Mouse (Mus musculus): ENCODE data around the gene Rab19.
"Not testable (repeated sequence)": the region's sequence is repeated elsewhere in the genome, so short reads cannot be mapped to it uniquely, and the experiment has no call there.

Gene Rab19

DNA sequence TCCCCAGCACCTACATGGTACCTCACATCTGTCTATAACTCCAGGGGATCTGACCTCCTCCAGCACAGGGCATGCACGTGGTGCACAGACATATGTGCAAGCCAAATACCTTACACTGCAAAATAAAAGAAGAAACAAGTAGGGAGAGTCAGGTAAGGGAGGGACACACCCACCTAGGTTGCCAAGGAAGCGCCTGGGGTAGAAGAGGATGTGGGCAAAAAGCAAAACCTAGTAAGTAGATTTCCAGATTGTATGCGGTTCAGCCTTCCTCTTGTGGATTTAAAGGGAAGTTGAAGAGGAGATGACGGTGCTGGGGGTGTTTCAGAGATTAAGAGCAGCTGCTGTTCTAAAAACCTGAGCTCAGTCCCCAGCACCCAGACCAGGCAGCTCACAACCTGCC is 1.8 kb upstream of the Rab19 start:
- DNase-seq (ENCODE audit: low spot score in 2 of 2): peak in 1 of 2 experiments; percentile 37

DNA sequence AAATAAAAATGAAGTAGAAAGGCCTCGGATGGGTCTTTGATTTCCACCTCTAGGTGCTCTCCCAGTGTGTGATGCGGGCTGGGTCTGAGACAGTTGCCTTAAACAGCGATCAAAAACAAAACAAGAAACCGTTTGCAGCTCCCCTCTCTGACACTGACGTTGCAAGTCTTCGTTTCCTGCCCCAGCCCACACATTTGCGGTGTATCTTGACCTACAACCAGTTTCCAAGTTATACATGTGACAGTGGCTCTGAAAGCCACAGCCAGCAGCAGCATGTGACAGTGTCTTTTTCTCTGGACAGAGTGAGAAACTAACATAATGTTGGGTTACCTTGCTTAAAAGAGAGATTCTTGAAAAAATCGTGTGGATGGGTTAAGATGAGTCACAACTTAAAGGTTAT is 1.2 kb upstream of the Rab19 start:
- peak in 1 of 2 experiments; percentile 39 for DNase-seq (ENCODE audit: low spot score in 2 of 2)

DNA sequence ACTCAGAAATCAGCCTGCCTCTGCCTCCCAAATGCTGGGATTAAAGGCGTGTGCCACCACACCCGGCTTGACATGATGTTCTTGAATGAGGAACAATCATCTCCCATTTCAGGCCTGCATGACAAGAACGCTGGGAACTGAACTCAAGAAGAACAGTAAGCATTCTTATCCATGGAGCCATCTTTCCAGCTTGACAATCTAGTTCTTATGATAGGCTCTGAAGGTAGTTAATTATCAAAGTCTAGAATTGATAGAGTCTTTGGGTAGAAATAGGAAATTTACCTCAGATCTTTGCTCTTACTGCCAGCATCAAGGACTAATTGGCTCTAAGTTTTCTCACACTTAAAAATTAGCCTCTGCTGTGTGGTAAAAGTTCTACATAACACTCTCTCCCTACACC is 699 bp upstream of the Rab19 start:
- DNase-seq (ENCODE audit: low spot score in 2 of 2): no peak

DNA sequence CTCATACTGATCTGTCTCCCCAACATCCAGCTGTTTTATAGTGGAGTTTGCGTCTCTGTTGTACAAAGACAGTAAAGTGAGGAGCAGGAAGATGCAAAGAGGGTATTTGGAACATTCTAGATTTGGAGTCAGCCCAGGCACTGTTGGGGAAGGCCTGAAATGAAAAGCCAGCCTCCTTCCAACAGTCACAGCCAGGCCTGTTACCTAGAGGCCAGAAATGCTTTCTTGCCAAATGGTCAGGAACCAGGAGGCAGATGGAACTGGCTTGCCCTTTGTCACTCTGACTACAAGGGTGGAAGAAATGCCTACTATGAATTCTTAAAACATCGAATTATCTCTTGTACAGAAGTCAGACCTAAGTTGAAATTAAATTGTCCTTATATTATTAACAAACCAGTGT is 9.0 kb downstream of the Rab19 start:
- DNase-seq (ENCODE audit: low spot score in 2 of 2): no peak

DNA sequence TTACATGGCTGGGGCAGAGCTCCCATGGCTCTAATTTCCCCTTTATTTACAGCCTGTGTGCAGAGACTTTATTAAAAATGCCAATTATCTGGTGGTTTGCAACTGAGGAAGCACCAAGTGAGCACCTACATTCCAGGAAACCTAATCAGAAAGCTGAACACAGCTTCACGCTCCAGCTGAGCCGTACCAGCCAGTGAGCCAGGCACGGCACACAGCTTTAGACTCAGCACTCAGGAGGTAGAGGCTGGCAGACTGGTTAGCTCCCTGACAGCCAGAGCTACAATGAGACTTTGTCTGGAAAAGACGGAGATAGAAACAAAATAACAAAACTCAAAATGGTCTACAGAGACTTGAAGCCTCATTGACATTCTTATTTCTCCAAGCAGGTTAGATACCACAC is 14.5 kb downstream of the Rab19 start:
- no peak for DNase-seq (ENCODE audit: low spot score in 2 of 2)

DNA sequence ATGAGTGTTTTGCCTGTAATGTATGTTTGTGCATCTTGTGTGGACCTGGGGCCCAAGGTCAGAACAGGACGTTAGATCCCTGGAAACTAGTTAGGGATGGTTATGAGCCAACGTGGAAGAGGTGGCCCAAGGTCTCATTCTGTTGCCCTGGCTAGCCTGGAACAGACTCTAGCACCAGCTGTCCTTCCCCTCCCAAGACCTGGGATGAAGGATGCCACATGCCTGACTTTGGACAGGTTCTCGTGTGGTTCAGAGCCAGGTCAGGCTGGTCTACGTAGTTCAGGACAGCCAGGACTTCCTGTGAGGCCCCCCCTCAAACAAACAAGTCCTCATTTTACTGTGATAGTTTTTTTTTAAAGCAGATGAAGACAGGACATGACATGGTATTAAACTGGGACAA is 14.9 kb downstream of the Rab19 start:
- DNase-seq (ENCODE audit: low spot score in 2 of 2): no peak

DNA sequence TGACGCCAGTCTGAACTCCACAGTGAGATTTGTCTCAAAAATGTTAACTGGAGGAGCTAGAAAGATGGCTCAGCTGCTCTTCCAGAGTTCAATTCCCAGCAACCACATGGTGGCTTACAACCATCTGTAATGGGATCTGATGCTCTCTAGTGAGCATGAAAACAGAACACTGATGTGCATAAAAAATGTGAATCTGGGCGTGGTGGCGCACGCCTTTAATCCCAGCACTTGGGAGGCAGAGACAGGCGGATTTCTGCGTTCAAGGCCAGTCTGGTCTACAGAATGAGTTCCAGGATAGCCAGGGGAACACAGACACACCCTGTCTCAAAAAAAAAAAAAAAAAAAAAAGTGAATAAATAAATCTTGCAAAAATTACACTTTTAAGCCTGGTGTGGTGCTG is 16.1 kb downstream of the Rab19 start:
- DNase-seq (ENCODE audit: low spot score in 2 of 2): no peak

DNA sequence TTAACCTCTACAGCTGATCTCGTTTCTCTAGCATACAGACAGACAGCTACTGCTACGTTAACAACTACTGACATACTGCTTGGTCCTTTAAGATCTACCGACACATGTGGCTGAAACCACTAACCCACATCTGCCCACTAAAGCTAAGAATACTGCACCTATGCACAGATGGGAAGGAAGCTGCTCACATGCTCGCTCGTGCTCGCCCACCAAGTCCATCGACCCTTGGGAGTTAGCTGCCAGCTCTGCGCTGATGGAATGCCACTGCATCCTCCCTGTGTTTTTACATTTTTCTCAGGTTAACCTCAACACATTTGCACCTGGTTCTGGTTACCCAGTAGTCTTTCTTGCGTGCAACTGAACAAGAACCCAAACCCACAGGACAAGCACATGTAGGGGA is 17.4 kb downstream of the Rab19 start:
- no peak for DNase-seq (ENCODE audit: low spot score in 2 of 2)

DNA sequence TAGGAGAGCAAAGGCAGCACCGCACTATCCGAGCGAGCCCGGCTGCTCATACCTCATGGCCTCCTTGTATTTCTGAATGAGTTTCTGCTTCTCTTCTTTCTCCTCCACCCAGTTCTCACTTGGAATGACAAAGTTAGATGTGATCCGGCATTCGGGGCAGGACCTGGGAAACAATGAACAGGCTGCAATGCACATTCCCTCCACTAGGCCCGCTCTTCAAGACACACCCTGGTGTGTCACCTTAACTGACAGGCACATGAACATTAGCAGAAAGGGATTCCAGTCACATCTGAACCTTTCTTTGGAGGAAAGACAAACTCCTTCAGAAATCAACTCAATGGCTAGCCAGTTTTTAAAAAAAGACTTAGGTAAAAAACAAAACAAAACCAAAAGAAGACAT is 19.4 kb downstream of the Rab19 start:
- DNase-seq (ENCODE audit: low spot score in 2 of 2): peak in 1 of 2 experiments; percentile 42

DNA sequence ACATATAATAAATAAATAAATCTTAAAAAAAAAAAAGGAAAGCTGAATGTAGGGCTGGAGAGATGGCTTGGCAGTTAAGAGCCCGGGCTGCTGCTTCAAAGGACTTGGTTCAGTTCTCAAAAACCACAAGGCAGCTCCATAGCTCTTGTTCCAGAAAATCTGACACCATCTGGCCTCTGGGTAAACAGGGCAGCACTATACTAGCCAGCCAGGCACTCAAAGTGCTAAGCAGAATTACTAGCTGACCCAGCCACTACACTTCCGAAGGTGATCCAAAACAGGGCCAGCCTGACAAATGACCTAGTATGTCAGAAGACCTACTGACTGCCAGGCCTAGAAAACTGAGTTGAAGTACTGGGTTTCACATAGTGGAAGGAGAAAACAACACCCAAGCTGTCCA is 22.2 kb downstream of the Rab19 start:
- DNase-seq (ENCODE audit: low spot score in 2 of 2): no peak

DNA sequence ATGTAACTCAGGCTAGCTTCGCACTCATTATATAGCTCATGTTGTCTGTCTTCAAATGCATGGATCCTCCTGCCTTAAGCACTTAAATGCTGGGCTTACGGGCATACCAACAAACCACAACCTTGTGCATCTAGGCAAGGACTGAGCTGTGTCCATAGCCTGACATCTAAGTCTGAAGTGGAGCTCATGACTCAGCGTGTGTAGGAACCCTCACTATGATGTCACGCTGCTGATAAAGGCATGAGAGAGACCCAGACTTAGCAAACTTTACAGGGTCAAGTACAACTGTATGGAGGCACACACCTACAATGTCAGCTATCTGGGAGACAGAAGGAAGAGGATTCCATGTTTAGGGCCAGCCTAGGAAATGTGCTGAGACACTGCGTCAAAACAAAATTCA is 25.5 kb downstream of the Rab19 start:
- no peak for DNase-seq (ENCODE audit: low spot score in 2 of 2)

DNA sequence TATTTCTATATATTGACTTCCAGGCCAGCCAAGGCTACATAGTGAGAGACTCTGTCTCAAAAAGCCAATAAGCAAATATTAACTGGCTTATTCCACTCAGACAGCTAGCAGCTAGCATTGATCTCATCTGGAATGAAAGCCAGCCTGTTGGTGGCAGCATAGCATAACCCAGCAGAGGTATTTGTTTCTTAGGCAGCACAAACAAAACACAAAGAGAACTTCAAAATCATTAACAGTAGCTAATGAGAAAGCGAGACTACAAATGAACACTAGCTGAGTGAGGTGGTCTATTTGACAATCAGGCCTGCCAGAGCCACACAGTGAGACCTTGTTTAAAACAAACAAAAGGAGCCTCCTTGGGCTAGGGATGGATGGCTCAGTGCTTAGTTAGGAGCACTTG is 33.1 kb downstream of the Rab19 start:
- DNase-seq (ENCODE audit: low spot score in 2 of 2): no peak

DNA sequence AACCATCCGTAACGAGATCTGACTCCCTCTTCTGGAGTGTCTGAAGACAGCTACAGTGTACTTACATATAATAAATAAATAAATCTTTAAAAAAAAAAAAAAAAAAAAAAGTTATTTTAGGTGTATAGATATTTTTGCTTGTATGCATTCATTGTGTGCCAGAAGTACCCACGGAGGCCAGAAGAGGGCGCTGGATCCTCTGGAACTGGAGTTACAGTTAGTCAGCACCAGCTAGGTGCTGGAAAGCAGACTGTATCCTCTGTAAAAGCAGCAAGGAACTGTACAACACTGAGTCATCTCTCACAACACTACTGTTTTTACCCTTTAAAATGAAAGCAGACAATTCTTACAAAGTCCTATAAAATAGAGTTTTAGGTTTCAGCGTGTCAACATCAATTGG is 34.8 kb downstream of the Rab19 start:
- peak; percentile 85 to 92 for DNase-seq (ENCODE audit: low spot score in 2 of 2)

DNA sequence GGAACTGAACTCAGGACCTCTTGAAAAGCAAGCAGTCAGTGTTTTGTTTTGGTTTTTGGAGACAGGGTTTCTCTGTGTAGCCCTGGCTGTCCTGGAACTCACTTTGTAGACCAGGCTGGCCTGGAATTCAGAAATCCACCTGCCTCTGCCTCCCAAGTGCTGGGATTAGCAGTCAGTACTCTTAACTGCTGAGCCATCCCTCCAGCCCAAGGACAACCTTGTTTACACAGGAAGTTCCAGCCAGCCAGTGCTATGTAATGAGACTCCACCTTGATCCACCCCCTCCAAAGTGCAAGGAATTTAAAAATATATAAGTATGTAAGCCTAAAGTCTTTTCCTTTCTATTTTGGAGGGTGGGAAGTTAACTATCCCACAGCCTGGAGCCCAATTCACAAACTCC is 35.7 kb downstream of the Rab19 start:
- not testable (repeated sequence) for DNase-seq (ENCODE audit: low spot score in 2 of 2)

DNA sequence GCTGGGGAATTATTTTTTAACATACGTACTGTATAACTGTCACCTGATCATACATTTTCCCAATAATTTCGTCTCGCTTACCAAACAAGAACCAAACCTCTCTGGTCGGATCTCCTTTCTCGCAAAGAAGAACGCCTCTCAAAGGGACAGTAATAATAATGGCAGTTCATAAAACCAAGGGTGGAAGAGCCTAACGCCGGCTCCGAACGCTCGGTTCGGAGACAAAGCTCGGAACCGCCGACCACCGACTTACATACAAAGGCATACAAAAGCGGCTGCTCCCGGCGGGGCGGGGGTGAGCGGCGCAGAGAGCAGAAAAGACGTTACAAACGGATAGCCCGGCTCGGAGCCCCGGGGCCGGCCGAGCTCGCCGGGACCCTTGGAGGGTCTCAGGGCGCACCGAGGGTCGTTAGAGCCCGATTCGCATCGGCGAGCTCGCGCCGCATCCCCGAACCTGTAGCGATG is 38.4 kb downstream of the Rab19 start:
- DNase-seq (ENCODE audit: low spot score in 2 of 2): peak in 1 of 2 experiments; percentile 29

DNA sequence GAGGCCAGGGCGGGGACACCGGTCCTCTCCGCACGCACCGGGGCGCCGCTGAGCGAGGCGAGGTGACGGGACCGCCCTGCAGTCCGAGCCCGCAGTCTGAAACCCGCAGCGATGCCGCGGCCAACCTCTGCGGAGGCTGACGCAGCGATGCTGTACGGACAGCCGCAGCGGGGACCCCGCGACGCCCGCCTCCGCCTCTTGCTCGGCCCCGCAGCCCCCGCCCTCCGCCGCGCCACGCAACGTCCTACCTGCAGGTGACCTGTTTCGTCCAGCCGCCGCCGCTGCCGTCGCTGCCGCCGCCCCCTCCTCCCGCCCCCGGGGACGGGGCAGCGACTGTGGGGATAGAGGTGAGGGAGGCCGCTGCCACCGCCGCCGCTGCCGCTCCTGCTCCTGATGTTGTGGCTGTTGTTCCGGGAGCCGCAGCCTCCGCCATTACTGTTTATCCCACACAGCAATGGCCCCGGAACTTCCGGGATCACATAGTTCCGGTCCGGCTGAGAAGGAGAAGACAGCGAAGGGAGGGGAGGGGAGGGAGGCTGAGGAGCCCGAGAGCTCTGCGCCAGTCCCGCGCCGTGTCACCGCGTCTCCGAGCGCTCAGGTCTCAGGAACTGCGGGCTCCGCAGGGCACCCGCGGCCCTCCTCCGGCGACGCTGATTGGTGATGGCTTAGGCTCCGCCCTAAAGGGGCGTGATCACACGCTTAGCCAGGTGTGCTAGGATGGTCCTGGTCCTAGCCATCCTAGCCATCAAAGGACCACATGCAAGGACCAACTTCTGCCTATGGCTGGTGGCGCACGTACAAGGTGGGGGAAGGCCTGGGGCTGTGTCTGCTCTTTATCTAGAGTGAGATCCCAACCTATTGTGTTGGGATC is 39.1 kb downstream of the Rab19 start, which contains the start of gene Mkrn1:
Mkrn1 (minus strand) TSS at position 612 of the 871 bp plus-strand sequence.
- DNase-seq (ENCODE audit: low spot score in 2 of 2): peak; percentile 87 to 91

DNA sequence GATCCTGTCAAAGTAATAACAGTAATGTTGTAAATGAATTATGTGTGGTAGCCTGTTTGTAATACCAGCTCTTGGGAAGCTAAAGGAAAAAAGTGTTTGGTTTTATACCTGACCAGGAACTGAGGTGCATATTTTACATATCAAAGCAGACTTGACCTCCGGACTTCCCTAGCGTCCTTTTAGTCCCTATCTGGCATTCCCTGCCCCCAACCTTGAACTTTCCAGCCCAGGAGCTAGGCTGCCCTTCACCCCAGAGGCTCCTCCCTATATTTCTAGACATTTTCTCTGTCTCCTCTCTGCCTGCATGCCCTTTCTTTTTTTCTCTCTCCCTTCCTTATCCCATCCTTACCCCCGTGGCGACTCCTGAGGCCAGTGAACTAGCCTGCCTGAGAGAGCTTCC is 39.9 kb downstream of the Rab19 start:
- no peak for DNase-seq (ENCODE audit: low spot score in 2 of 2)

DNA sequence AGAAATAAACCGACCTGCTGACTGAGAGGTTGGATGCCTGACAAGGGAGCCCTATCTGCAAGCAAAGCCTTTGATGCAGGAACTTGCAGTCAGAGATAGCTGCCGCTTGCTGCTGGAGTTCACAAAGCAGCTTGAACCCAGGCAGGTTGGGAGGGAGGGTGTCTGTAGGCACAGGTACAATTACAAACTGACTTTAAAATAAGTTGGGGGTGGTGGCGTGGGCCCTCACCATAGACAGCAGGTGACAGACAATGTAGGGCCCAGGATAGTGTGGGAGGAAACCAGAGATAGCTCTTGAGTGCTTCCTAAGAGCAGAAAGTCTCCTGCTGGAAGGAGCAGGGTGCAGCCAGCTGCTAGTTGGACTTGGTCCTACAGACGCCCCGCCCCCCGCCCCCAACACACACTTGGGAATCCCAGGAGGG is 42.2 kb downstream of the Rab19 start:
- DNase-seq (ENCODE audit: low spot score in 2 of 2): peak; percentile 49 to 50

DNA sequence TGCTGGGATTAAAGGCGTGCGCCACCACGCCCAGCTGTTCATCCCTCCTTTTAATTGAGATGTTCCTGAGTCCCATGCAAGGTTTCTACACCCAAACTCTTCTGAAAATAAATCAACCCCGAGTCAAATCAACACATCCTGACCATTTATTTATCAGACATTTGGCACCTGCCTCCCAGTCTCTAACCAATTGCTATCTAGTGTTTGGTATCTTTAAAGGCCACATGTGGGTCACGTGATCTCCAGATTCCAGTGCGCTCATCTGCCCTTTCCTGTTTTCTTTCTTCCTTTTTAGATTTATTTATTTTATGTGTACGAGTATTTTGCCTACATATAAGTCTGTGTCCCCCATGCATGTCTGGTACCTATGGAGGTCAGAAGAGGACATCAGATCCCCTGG is 42.7 kb downstream of the Rab19 start:
- peak; percentile 30 to 60 for DNase-seq (ENCODE audit: low spot score in 2 of 2)

DNA sequence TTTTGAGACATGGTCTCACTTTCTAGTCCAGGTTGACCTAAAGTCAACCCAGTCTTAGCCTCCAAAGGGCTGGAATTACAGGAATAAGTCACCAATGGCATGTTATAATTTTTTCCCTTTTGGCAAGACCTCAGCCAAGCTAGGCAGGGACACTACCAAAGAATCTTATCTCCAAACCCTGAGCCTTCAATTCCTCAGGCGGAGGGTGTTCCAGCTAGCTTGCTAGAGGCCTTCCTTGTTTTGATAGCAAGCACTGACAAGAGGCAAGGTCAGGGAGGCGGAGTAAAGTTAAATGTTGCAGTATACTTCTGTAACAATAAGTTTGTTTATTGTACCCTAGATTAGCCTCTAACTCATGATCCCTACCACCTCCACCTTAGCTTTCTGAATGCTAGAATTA is 44.2 kb downstream of the Rab19 start:
- peak in 1 of 2 experiments; percentile 40 for DNase-seq (ENCODE audit: low spot score in 2 of 2)

DNA sequence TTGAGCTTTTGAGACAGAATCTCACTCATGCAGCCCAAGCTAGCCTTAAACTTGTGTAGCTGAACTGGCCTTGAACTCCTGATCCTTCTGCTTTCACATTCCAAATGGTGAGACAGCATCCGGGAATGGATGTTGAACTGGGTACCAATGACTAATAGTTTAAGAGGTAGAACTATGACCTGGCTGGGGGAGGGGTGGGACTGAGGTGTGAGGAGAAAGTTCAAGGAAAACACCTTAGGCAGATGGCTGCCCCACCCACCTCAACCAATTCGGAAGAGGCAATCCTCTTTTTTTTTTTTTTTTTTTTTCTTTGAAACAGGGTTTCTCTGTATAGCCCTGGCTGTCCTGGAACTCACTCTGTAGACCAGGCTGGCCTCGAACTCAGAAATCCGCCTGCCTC is 45.8 kb downstream of the Rab19 start:
- no peak for DNase-seq (ENCODE audit: low spot score in 2 of 2)

DNA sequence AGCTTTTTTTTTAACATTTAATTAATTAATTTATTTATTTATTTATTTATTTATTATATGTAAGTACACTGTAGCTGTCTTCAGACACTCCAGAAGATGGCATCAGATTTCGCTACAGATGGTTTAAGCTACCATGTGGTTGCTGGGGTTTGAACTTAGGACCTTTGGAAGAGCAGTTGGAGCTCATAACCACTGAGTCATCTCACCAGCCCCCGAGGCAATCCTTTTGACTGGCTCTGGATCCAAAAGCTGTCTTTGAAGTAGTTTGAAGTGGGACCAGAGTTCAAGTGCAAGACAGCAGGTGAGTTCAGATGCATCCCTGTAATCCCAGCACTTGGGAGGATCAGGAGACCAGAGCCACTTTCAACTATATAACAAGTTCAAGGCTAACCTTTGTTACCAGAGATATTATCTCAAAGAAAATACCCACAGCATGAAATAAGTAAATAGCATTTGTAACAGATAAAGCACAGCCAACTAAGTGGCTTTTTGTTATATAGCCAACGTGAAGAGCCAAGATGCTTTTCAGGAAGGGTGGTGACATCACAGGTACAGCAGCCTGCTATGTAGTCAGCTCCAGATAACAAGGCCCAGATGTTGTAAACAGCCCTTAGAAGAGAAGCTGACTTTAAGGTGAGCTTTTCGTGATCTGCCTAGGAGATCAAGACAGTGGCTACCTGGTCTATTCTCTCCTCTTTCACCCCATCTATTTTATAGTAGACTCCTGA is 46.5 kb downstream of the Rab19 start:
- no peak for DNase-seq (ENCODE audit: low spot score in 2 of 2)

Data from spleen, postnatal 10 days (tissue).